In genomic region chr7:48754415-48754974, GRCm38 (mm10) we compare ENCODE assay signal across 24 mouse cellular contexts.
"Had no signal": no experiment of that assay in that cellular context is flagged by ENCODE, and none has a peak within 500 bp of the region (broad histone marks: within the 10 kb centered on the region; RNA-seq: fewer than 3 reads in every experiment).

No protein-coding gene starts in this region.

- H3K9ac ChIP-seq: forebrain, postnatal 0 days; heart, embryonic 12.5 days; hindbrain, embryonic 14.5 days; limb, embryonic 12.5 days; liver, embryonic 13.5 days had no signal

- H3K9me3 ChIP-seq: heart, embryonic 10.5 days; heart, embryonic 12.5 days; limb, embryonic 10.5 days; limb, embryonic 12.5 days; liver, embryonic 13.5 days had no signal

- H3K27me3 ChIP-seq: heart, embryonic 12.5 days; limb, embryonic 12.5 days; liver, embryonic 13.5 days had no signal

- DNase-seq: forebrain, postnatal 0 days; gastrocnemius, adult 2 months; gastrocnemius, postnatal 14 days; gastrocnemius, postnatal 36 days; heart, adult 18-20 months; heart, postnatal 10 days; heart, postnatal 36 days; kidney, adult 18-20 months; kidney, adult 8-10 months; kidney, postnatal 10 days; kidney, postnatal 25 days; kidney, postnatal 4 days; liver; liver, embryonic 13.5 days had no signal

- H3K4me1 ChIP-seq: heart, embryonic 12.5 days had no signal

- H3K4me3 ChIP-seq: gastrocnemius, adult 2 months; heart, embryonic 10.5 days; heart, embryonic 12.5 days; layer of hippocampus, adult 2 months; left cerebral cortex, adult 2 months; limb, embryonic 10.5 days; limb, embryonic 12.5 days; liver, embryonic 13.5 days had no signal

- ATAC-seq: forebrain, postnatal 0 days; hindbrain, embryonic 16.5 days; inflammation-experienced regulatory T-cells, adult 6 months had no signal

- H3K4me2 ChIP-seq: heart, embryonic 12.5 days; hindbrain, embryonic 14.5 days; limb, embryonic 12.5 days; liver, embryonic 11.5 days; liver, embryonic 13.5 days had no signal

- H3K27ac ChIP-seq: gastrocnemius, adult 2 months; heart, embryonic 10.5 days; hindbrain, embryonic 14.5 days; layer of hippocampus, adult 2 months; left cerebral cortex, adult 2 months; limb, embryonic 10.5 days; limb, embryonic 12.5 days; liver, embryonic 13.5 days had no signal

- H3K36me3 ChIP-seq: heart, embryonic 10.5 days; heart, embryonic 12.5 days; limb, embryonic 10.5 days; limb, embryonic 12.5 days; liver, embryonic 13.5 days had no signal
